Mouse (Mus musculus): ENCODE measurements around the gene Lipo4. TPM values are rescaled to one million over a fixed set of nuclear protein-coding genes. Genes with fewer than 3 reads are reported as not detected.
"Not testable (repeated sequence)": the region's sequence is repeated elsewhere in the genome, so short reads cannot be mapped to it uniquely, and the experiment has no call there.

Gene Lipo4
- not detected for total RNA-seq (2021)
- long read RNA-seq, experiment 1 = 0 reads
- long read RNA-seq, experiment 2 = 0 reads

GRCm38 (mm10) chr19:33517680-33518079 lies at the start of gene Lipo4:
TSS of gene Lipo4 (minus strand) at chr19:33517780.
- DNase-seq (ENCODE audit: extremely low spot score in 1 of 2, low spot score in 2 of 2) = no peak
- intact Hi-C loops (cut with DNase I) = no loop called here
- Histone ChIP-seq H3K27ac (no peak within 1 kb of the TSS), H3K4me3 (no peak within 1 kb of the TSS)
- no peak for TF ChIP-seq CTCF (IDR thresholded peaks at IDR 0.05)

- DNase-seq (ENCODE audit: extremely low spot score in 1 of 2, low spot score in 2 of 2); H3K27ac ChIP-seq; H3K4me3 ChIP-seq; intact Hi-C loops (cut with DNase I): not testable (repeated sequence)
Measured at GRCm38 (mm10) chr19:33456426-33456825, 61.2 kb downstream of the Lipo4 start.

- DNase-seq (ENCODE audit: extremely low spot score in 1 of 2, low spot score in 2 of 2) = no peak
- intact Hi-C loops (cut with DNase I) = no loop called here
- no peak for TF ChIP-seq CTCF (IDR thresholded peaks at IDR 0.05)
- H3K4me3 ChIP-seq = no peak overlapping the region
- H3K27ac ChIP-seq = no peak overlapping the region
Measured at GRCm38 (mm10) chr19:33453725-33454124, 63.9 kb downstream of the Lipo4 start.

Other genes with a start within 250 kb of the Lipo4 start
- gene Rnls, start 125.5 kb downstream of the Lipo4 start, total RNA-seq (2021) = 1 to 10 TPM; 1.3 to 1.6 TPM
- not detected for gene Gm8978, start 107.5 kb upstream of the Lipo4 start, total RNA-seq (2021)
- gene Lipo2, start 233.6 kb upstream of the Lipo4 start, total RNA-seq (2021) = under 1 TPM in 1 of 2 experiments, not detected in 1; 0.19 TPM
- gene Lipo3, start 244.2 kb upstream of the Lipo4 start, total RNA-seq (2021) = 1 to 10 TPM; 4.4 to 4.6 TPM